Mouse (Mus musculus) right cerebral cortex, postnatal 10 days (tissue): ENCODE results near the gene Rpl29.

Source experiments
- DNase-seq, 2 experiments: peaks; one replicate each; pipeline ENCODE4 v3.0.0; 2021; ENCODE audit warnings: low spot score in 2 of 2

Gene Rpl29

DNA sequence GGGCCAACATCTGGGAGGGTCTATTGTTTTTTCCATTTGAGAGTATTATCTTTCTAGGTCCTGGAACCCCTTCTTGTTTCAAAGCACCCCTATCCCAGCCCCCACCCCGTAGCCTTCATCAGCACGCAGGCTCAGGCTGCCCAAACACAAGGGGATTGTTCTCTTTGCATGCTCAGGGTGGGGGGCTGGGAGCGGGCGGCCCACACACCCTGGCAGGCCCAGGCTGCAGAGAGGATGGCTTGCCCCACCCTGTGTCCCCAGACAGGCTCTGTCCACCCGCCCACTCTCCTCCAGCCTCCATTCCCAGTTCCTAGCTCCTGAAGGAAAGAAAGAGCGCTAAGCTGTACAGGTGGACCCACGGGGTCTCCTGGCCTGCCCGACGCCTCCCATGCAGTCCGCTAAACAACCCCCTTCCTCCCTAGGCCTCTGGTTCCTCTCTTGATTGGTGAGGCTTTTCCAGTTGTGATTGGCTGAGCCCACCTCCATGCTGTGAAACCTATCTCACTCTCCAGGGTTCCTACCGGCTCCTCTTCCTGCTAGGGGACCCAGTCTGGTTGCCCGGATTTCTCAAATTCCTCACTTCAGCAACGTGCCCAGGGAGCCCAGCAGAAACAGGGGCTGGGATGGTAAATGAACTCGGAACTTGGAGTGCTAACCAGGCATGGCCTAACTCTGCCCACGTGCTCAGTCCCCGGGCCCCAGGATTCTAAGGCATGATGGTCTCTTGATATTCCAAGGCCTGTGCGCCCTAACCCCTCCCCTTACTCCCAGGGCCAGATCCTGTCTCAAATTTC is 25.8 kb downstream of the Rpl29 start:
- DNase-seq: peak; percentile 74 to 84

- DNase-seq: peak in 1 of 2 experiments; percentile 59
Measured at GRCm38 (mm10) chr9:106456325-106457162, 27.3 kb downstream of the Rpl29 start.

- DNase-seq: no peak
Measured at GRCm38 (mm10) chr9:106457163-106457559, 27.9 kb downstream of the Rpl29 start.

DNA sequence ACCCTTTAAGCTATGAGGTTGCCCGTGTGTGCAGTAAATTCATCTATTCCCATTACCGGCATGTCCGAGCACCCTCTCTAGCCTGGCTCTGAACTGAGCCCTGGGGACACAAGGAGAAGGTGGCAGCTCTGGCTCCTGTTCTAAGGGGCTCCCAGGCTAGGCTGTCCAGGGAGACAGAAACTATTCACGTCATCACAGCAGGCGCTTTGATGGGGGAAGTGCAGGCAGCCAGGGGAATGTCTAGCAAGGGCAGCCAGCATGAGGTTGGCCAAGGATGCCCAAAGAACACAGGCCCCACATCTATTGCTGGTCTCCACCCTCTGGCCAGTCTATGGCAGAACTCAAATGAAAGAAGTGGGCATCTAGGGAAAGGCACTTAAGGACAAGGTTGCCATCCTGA is 28.7 kb downstream of the Rpl29 start:
- no peak for DNase-seq

GRCm38 (mm10) chr9:106459946-106460345 is 30.7 kb downstream of the Rpl29 start:
- no peak for DNase-seq

GRCm38 (mm10) chr9:106460401-106461025 is 31.3 kb downstream of the Rpl29 start:
- no peak for DNase-seq

DNA sequence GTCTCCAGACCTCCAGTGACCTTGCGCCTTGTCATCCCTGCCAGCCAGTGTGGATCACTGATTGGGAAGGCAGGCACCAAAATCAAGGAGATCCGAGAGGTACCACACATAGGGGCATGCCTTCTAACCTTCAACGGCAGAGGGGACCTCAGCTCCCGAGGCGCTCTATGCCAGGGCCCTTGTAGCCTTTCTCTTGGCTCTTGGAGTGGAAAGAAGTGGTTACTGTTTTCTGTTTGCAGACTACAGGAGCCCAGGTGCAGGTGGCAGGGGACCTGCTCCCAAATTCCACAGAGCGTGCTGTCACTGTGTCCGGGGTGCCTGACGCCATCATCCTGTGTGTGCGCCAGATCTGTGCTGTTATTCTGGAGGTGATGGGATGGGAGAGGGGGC is 31.8 kb downstream of the Rpl29 start:
- no peak for DNase-seq

DNA sequence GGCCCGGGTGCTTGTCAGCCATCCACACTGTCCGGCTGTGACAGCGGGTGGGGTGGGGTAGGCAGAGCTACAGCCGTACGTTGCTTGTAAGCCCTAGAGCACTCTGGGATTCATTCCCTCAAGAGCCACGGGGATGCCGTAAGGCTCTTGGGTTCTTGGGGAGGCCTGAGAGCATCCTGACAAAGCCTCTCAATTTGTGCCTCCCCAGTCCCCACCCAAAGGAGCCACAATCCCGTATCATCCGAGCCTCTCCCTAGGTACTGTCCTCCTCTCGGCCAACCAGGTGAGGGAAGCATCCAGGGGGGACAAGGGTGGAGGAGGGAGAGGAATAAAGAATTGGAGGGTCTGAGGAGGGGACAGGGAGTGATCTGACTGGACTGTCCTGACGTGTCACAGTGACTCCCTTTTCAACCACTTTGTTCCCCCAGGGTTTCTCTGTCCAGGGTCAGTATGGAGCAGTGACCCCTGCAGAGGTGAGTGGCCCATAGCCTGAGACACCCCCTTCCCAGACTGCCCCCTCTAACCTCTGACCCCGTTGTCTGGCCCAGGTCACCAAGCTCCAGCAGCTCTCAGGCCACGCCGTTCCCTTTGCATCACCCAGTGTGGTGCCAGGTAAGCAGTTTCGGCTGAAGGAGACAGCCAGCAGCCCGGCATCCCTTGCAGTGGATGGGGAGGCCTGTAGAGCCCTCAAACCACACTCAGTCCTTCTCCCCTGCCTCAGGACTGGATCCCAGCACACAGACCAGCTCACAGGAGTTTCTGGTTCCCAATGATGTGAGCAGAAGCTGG is 32.6 kb downstream of the Rpl29 start:
- no peak for DNase-seq

DNA sequence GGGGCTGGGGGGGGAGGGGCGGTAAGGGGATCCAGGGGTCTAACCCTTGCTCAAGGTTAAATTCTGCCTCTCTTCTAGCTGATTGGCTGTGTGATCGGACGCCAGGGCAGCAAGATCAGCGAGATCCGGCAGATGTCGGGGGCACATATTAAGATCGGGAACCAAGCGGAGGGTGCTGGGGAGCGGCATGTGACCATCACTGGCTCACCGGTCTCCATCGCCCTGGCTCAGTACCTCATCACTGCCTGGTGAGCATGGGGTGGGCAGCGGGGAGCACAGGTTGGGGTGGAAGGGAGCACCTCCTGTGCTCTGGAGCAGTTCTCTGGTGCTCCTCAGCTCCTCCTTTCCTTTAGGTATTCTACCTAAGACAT is 33.2 kb downstream of the Rpl29 start:
- DNase-seq: no peak

- no peak for DNase-seq
Measured at GRCm38 (mm10) chr9:106463122-106464063, 34.1 kb downstream of the Rpl29 start.

- DNase-seq: peak; percentile 86 to 88
Measured at GRCm38 (mm10) chr9:106464751-106465541, 35.7 kb downstream of the Rpl29 start.

- peak; percentile 71 to 76 for DNase-seq
Measured at GRCm38 (mm10) chr9:106465571-106466200, 36.4 kb downstream of the Rpl29 start, which contains the start of gene Gpr62. Gpr62 (minus strand) TSS chr9:106465938.

- DNase-seq: no peak
Measured at GRCm38 (mm10) chr9:106466721-106467120, 37.5 kb downstream of the Rpl29 start.

DNA sequence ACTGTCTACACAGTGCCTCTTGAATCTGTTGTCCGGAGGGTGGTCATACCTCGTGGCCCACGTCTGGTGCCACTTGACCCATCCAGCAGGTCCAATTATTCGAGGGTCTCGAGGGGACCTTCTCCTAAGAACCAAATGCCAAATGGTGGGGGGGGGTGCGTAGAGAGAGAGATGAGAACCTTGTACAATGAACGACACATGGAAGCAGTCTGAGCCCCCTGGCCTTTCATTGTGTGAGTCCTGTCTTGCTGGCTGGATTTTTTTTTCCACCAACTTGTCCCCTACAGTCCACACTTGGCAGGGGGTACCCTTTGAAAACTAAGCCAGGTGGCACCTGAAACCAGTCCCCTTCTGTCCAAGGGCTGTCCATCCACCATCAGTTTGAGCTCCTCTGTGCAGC is 38.5 kb downstream of the Rpl29 start:
- no peak for DNase-seq

GRCm38 (mm10) chr9:106469317-106469716 is 40.1 kb downstream of the Rpl29 start:
- no peak for DNase-seq

GRCm38 (mm10) chr9:106469776-106470175 is 40.5 kb downstream of the Rpl29 start:
- DNase-seq: peak in 1 of 2 experiments; percentile 17

GRCm38 (mm10) chr9:106470991-106471750 is 41.9 kb downstream of the Rpl29 start:
- DNase-seq: peak in 1 of 2 experiments; percentile 22

DNA sequence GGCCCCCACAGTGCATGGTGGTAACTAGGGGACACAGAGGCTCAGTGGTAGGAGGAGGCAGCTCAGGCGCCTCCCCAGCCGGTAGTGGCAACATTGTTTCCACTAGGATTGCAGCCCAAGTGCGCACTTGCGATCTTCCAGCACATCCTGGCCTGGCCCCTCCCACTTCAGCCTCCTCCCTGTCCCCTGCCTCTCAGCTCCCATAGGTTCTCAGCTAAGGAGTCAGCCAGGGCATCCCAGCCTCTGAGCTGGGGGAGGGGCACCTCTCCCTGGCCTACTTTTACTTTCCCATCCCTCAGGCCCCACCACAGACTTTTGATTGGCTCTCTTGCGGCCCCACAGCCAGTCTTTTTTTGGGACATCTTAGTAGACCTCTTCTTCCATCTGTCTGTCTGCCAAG is 42.6 kb downstream of the Rpl29 start:
- peak; percentile 64 to 67 for DNase-seq
